ENCODE assay signal across 8 mouse cellular contexts in the genomic region with DNA sequence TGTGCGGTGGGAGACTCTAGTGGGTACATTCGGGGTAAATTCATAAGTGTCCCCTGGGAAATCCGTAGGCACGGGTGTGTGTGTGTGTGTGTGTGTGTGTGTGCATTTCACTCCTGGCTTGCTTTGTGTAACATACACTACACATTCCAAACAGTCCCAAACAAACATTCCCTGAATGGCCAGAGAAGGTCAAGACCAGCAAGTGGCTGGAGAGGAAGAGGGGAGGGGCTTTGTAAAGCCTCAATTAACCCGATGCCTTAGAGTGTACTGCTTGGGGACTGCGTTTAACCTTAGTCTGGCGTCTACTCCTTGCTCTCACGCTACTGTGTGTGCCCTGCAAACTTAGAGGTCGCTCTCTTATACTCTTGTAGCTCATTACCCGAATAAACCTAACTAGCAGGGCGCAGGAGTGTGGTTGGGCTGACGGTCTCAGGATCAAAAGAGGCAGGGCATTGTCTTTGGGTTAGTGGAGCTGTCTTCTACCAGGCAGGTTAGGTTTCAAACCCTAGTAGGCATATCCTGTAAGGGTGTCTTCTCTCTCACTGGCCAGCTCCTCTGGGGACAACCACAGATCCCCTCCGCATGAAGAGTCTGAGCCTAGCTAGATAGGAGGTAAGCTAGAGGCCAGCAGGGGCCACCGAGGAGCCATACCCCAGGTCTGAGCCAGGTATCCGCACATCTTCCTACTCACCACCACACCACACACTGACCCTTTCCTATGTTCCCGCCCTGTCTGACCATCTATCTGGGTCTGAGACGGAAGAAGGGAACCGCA. TPM values are rescaled to one million over a fixed set of nuclear protein-coding genes. Genes with fewer than 3 reads are reported as not detected.
DNase-seq lines count a peak whose midpoint lies in the region; ATAC-seq and TF ChIP-seq lines count a peak whose summit lies in the region.

No protein-coding gene starts in this region.

- H3K4me2 ChIP-seq in forebrain, embryonic 15.5 days (replicated peaks): peak overlapping the region; percentile 90
- H3K4me2 ChIP-seq in liver, embryonic 15.5 days: peak overlapping the region; percentile 73

- no peaks in the 10 kb centered on the region for H3K36me3 ChIP-seq in forebrain, embryonic 15.5 days
- H3K36me3 ChIP-seq in liver, embryonic 15.5 days (replicated peaks): no peaks in the 10 kb centered on the region

- peak overlapping the region; percentile 96 for H3K27ac ChIP-seq in forebrain, embryonic 15.5 days (replicated peaks)
- no peak overlapping the region for H3K27ac ChIP-seq in liver, embryonic 15.5 days (replicated peaks)
- peak overlapping the region; percentile 71 for H3K27ac ChIP-seq in olfactory bulb, adult 2 months (ENCODE audit: insufficient read depth, low read depth, low read length)

- WGBS in forebrain, embryonic 15.5 days: 13% methylated on average over 18 of the region's 18 CpGs
- WGBS in liver, embryonic 15.5 days (ENCODE audit: insufficient replicate concordance): 15% methylated on average over 18 of the region's 18 CpGs
- 16% methylated on average over 18 of the region's 18 CpGs for WGBS in olfactory bulb, adult 2 months

- H3K4me3 ChIP-seq in forebrain, embryonic 15.5 days: peak overlapping the region; percentile 98
- peak overlapping the region; percentile 53 for H3K4me3 ChIP-seq in liver, embryonic 15.5 days (replicated peaks)
- H3K4me3 ChIP-seq in olfactory bulb, adult 2 months (ENCODE audit: insufficient read depth, low read depth, low read length): peak overlapping the region; percentile 64

- peaks cover 46% of the 10 kb centered on the region for H3K4me1 ChIP-seq in forebrain, embryonic 15.5 days
- H3K4me1 ChIP-seq in liver, embryonic 15.5 days (replicated peaks): peaks cover 18% of the 10 kb centered on the region
- H3K4me1 ChIP-seq in olfactory bulb, adult 2 months (ENCODE audit: control insufficient read depth, insufficient read depth, low read length): peaks cover 28% of the 10 kb centered on the region

- DNase-seq in retina, embryonic 14.5 days (ENCODE audit: low spot score): peak; percentile 25
- no peak for DNase-seq in retina, postnatal 1 day
- DNase-seq in adrenal gland, adult 8-10 months: no peak
- DNase-seq in kidney, adult 18-20 months: no peak

- peak overlapping the region; percentile 94 for H3K9ac ChIP-seq in forebrain, embryonic 15.5 days (replicated peaks)
- no peak overlapping the region for H3K9ac ChIP-seq in liver, embryonic 15.5 days

- H3K27me3 ChIP-seq in forebrain, embryonic 15.5 days: peaks cover 4% of the 10 kb centered on the region; the same call in 1 of the 2 replicates
- H3K27me3 ChIP-seq in liver, embryonic 15.5 days: peaks cover 64% of the 10 kb centered on the region

- no peaks in the 10 kb centered on the region for H3K9me3 ChIP-seq in forebrain, embryonic 15.5 days
- no peaks in the 10 kb centered on the region for H3K9me3 ChIP-seq in liver, embryonic 15.5 days (replicated peaks)

- peak; percentile 2; the same call in 1 of the 2 replicates for ATAC-seq in forebrain, embryonic 15.5 days (replicated peaks)
- no peak for ATAC-seq in liver, embryonic 15.5 days (ENCODE audit: insufficient read depth)
- no peak for ATAC-seq in erythroblast, adult 5-6 weeks (replicated peaks; ENCODE audit: low FRiP score, poor library complexity, severe bottlenecking)

- no peak for TF ChIP-seq POLR2A in olfactory bulb, adult 2 months (IDR thresholded peaks at IDR 0.05; ENCODE audit: insufficient read depth, low read depth, low read length)

- TF ChIP-seq CTCF in olfactory bulb, adult 2 months (IDR thresholded peaks at IDR 0.05; ENCODE audit: insufficient read depth, low read depth, low read length): no peak

RNA-seq across cellular contexts. Expression of gene Rab6b, which starts 0.7 kb away (rescaled TPM):
- 62.3 and 63.3 TPM in 2 replicates for polyA plus RNA-seq in forebrain, embryonic 15.5 days (2015; fragmentation: Nextera tagmentation; extraction: Ambion mirVana)
- polyA plus RNA-seq in liver, embryonic 15.5 days (2015; fragmentation: Nextera tagmentation; extraction: Ambion mirVana): 0.18 and 0.30 TPM in 2 replicates
- polyA plus RNA-seq in olfactory bulb, adult 2 months (2012; ENCODE audit: insufficient read depth, insufficient read length, low replicate concordance, missing spikeins): 122 and 448 TPM in 2 replicates
- total RNA-seq in adrenal gland, adult 8-10 months (2022): 1 to 10 TPM; 1.9 to 5.2 (median 3.2) TPM
- 0.84 TPM in 1 of 2 replicates, not detected in the other for total RNA-seq in erythroblast, adult 5-6 weeks (2015; ENCODE audit: low replicate concordance)
- total RNA-seq in erythroblast, adult 5-6 weeks (2017; ENCODE audit: low replicate concordance): 0.09 TPM in 1 of 2 replicates, not detected in the other

Comparison
In these comparisons a context has a peak if more than half of its experiments do, and no peak if none do; other contexts are left out.
1. RNA of gene Rab6b, which starts 0.7 kb away (polyA plus RNA-seq): 122 to 448 TPM in olfactory bulb, adult 2 months and 62.3 to 63.3 TPM in forebrain, embryonic 15.5 days; 0.18 to 0.30 TPM in liver, embryonic 15.5 days; every median in the first group is over 10 times any median in the second.
2. Peak in every context shown above with its lines, with median percentiles within 50 percentile points of each other: H3K4me3 ChIP-seq.